Mouse (Mus musculus) spleen, postnatal 14 days (tissue): ENCODE measurements around the gene Eapp.

ENCODE experiments used
- DNase-seq, 2 experiments: peaks; one replicate each; pipeline ENCODE4 v3.0.0; 2021 to 2022; ENCODE audit warnings: low spot score in 2 of 2

Gene Eapp

GRCm38 (mm10) chr12:54637033-54637432 is 58.7 kb downstream of the Eapp start:
- no peak for DNase-seq

DNA sequence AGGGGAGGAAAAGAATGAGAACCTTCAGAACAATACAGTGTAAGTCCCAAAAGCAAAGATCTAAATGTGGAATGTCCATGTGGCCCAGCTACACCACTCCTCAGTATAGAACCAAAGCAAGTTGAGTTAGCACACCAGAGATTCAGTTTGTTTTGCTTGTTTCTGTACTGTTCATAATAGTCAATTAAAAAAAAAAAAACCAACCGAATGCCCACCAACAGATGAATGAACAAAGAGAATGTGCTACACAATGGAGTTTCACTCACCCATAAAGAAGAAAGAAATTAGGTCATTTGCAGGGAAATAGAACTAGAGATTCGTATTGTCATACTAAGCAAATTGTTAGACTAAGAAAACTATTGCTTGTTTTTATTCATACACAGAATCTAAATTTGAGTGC is 63.6 kb downstream of the Eapp start:
- no peak for DNase-seq

DNA sequence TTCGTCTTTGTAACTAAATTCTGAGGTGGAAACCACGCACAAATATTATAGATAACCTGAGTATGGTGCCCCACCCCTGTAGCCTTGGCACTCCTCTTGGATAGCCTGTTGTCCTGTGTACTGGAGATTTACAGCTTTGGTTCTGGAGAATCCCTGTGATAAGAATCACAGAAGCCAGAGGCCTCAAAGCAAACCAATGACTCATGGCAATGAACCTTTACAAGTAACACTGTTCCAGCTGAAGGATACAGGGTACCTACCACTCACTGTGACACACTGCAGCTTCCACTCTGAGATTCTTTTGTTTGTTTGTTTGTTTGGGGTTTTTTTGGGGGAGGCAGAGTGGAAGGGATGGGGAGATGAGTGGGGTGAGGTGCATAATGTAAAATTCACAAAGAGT is 73.8 kb downstream of the Eapp start:
- no peak for DNase-seq
